Mouse (Mus musculus) thymus, postnatal 10 days (tissue): ENCODE measurements around the gene Lpin3.

Source experiments
- DNase-seq, 2 experiments: peaks; one replicate each; pipeline ENCODE4 v3.0.0; 2021; ENCODE audit warnings: low spot score in 2 of 2

The Lpin3 gene

DNA sequence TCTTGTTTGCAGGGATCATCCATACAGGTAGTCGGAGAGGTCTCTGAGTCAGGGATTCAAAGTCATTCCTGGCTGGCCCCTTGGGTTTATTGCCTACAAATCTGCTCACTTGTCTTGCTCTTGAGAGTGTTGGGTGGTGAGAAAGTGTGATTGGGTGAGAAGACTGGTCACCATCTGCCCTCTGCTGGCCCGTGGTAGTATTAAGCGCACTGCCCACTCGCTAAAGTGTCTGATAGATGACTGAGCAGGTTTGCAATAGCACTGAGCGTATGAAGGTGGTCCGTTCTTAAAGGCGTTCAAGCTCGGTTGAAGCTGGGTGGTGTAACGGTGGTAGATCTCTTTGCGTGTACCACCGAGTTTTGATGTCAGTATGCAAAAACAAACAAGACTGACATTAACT, 6.8 kb downstream of the Lpin3 start:
- peak; percentile 26 to 46 for DNase-seq

DNA sequence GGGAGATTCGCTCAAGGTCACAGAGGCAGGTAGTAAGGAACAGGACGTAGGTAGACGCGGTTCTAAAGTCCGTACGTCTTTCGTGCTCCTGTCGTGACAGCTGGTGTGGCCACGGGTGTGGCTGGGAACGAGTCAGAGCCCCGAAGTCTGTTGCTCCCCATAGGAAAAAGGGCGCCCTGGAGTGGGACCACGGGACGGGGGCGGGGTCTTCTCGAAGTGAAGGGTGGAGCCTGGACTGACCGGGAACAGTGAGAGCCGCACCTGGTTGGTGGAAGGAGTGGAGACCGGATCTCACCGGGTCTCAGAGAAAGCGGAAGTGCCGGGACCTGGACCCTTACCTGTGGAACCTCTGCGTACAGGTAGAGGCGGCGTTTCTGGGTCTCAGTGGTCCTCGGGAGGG, 7.4 kb downstream of the Lpin3 start:
- no peak for DNase-seq

DNA sequence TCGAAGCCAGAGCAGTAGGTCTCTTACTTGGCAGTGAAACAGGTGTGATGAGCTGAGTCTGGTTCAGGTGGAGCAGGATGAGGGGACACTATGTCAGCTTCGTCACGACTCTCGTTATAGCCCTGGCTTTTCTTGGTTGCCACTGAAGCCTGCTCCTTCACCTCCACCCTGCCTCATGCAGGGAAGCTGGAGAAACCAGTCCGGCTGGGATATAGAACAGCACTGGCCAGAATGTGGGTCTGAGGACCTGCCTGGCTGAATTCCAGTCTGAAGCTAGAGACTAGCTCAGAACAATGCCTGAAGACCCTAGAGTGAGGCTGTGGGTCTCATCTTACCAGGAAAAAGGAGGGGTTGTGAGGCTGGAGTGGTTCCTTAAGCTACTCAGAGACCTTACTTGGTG, 10.6 kb downstream of the Lpin3 start:
- DNase-seq: no peak

DNA sequence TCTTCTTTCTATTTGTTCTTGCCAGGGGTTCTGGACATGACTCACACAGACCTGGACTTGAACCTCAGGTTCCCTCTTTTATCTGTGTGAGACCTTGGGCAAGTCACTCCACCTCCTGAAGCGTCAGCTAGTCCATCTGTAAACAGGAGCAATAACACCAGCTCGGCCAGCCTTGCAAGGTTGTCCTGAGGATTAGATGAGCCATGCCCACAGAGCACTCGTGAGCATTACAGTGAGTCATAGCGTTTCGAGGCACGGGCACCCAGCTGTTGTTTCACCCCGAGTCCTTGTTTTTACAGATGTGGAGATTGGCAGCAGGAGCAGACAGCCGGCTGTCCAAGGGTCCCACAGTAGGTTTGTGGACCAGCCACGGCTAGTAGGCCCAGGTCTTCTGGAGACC, 11.2 kb downstream of the Lpin3 start:
- no peak for DNase-seq

DNA sequence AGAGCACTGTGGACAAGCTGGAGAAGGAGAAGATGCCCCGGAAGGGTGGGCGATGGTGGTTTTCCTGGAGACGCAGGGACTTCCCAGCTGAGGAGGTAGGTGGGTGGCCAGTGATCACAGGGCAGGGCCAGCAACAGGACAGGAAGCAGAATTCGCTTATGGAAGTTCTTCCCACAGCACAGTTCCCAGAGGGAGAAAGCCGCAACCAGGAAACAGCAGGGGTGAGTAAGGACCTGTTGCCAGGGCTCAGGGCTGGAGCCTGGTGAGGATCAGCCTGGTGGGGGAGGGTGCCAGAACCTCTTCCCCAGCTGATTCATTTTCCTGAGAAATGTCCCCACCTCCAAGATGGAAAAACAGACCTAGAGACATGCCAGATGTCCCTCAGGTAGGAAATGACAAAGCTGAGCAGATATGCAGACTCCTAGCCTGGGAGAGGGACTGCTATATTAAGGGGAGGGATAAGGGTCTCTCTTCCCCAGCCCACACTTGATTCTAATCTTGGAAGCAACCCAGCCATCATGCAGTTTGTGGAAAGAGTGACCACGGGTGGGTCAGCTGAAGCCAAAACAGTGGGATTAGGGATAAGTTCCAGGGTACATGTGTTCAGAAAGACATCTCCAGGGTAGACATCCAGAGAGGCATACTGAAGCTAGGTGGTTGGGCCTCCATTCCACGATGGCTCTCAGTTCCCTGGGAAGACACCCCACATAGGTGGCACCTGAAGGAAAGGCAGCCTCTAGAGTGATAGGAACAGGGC, 21.4 kb downstream of the Lpin3 start:
- DNase-seq: no peak

DNA sequence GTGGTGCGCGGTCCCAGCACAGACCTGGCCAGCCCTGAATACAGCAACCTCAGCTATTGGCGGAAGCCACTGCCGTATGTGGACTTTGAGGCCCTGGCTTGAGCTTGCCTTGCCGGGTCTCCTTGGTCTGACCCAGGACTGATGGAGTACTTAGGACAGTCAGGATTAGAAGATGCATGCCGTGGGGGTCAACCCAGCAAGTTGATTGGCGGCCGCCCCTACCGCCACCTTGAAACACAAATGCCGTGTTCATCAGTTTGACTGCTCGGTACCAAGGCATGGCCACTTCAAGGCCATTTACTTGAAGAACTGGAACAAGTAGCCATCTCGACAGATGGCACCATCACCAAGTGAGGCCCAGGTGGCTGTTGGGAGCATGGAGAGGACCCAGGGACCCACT, 24.8 kb downstream of the Lpin3 start:
- DNase-seq: no peak

DNA sequence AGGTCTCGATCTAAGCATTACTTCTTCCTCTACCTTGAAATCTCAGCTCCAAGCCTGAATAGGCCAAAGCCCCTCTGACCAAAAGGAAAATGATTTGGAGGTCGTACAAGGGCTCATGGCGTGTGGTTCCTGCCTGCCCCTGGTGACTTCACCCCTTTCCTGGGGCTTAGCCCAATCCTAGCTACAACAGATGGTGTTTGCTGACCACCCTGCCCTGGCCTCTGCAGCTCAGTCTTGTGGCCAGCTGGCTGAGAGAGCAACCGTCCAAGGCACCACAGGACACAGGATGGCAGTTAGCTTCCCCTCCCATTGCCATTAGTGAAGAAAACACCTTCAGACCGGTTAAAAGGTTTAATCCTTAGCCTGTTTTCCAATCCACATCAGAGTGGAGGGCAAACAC, 25.6 kb downstream of the Lpin3 start:
- no peak for DNase-seq

DNA sequence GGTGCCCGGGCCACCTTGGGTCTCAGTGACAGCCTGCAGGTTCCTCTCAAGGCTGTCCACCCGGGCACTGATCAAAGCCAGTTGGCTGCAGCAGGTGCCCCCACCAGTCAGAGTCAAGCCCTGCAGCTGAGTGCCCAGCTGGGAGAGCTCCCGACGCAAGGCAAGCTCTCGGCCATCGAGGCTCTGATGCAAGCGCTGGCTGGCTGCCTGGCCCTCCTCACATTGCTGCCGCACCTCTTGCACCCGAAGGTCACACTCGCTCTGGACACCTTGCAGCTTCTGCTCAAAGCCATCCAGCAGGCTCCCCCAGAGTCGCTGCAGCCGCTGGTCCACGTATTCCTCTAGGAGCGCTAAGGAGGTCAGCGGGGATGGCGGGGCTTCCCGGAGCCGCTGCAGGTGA, 28.1 kb downstream of the Lpin3 start:
- DNase-seq: no peak

DNA sequence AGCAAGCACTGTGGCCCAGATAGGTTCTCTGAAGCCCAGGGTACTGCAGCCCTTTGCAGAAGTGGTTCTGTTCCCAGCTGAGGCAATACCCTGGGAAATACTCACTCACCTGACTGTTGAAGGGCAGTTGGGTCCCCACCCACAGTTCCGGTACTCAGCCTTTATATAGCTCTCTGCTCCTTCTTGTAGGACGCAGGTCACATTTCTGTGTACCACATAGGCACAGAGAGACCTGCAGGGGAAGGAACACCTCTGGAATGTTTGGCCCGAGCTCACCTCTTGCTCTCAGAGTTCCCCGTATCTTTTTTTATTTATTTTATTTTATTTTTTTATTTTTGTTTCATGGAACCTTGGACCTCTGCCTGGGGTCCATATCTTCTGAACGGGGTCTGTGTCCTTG, 30.2 kb downstream of the Lpin3 start:
- no peak for DNase-seq

DNA sequence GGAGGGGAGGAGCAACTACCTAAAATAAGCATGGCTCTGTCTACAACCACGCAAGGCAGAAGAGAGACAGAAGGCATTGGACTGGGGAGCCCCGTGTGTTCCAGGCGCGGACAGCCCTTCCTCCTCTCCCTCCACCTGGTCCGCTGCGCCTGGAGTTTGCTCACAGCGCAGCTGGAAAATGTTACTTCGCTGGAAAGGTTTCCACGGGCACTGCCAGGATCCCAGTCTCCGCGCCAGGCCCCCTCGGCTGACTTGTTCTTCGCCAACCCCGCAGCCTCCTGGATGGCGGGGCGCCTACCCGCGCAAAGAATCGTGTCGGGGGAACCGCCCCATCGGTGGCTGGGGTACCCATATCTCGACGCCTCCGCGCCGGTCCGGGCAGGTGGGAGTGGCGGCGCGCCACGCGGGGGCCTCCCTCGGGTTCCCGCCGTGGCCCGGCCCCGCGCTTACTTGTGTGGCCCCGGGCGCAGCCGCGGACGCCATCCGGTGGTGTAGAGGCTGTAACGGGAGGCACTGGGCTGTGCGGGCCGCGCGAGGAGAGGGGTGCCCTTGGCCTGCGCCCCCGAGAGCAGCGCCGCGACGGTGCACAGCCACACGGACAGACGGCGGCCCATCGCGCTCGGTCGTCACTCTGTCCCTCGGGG, 31.2 kb downstream of the Lpin3 start:
- no peak for DNase-seq

DNA sequence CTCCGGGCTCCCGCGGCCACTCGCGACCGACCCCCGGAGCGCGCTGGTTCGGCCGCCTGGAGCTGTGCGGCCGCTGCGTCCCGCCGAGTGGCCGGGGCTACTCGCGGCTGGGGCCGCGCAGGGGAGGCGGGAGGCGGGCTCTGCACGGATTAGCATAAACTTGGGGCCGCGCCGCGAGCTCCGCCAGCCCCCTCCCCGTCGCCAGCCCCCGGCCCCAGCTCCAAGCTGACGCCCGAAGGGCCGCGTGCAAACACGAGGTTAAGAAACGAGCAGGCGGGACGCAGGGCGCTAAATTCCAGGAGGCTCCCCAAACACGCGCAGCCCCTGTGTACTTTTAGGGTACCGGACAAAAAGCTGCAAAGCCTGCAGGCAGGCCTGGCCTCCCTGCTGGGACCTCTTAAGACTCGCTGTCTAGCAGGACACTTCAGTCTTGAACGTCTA, 31.8 kb downstream of the Lpin3 start, which contains the start of gene Emilin3:
Emilin3 (minus strand) TSS at position 98 of the 441 bp plus-strand sequence.
- no peak for DNase-seq

DNA sequence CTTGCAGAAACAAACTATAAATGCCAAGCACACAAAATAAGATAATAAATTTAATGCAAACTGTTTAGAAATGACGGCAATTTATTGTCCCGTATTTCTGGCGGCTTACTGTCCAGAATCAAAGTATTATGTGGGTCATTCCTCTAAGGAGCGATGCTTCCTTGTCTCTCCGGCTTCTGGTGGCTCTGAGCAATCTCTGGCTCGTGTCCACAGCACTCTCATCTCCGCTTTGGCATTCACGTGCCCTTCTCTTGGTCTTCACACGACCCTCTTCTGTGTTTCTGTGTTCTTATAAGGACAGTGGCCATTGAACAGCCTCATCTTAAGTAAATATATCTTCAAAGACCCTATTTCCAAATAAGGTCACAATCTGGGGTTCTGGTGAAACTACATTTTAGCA, 34.2 kb downstream of the Lpin3 start:
- DNase-seq: no peak

DNA sequence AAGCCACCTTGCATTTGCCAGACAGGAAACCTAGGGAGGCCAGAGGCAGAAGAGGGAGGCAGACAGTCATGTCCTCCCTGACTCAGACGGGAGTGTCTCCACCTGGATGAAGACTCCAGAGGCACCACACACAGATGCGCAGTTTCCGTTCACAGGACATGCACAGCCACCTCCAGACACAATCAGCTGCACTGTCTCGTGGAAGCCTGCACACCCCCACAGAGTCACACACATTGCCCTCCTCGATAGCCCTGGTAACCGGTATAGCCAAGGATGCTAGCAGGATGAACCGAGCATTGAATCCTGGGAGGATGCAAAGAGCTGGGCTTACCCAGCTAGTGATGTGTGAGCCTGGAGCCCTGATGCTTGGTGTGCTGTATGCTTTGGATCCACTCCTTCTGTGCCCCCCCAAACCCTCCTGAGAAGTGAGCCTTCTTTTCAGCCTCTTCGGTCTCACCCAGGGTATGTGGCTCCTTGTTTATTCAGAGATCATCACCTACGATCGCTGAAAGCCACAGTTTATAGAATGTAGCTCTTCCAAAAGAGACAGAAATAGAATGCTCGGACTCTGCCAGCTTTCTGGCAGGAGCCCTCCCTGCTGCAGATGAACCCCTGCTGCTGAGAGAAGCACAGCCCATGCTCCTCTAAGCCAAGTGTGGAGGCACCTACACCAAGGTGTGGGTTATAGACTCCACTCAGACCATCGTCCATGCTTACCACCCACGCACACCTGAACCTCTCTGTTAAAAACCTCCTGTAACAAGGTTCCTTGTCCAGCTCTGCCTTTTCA, 35.5 kb downstream of the Lpin3 start:
- DNase-seq: no peak

DNA sequence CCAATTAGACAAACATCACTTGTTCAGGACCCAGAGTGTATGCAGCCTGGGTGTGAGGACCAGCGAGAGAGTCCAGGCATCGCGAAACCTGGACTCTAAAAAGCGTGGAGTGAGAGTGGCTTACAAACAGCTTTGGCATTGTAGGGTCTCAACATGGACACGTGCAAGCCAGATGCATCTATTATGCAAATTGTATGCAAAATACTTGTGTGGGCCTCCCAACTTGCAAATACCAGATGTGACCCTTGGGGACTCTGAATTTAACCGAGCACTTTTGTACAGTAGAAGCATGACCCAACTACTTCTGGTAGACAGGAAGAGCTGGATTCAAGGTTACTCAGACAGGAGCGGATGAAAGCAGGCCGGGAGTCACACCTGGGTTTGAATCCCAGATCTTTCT, 36.2 kb downstream of the Lpin3 start:
- DNase-seq: no peak

DNA sequence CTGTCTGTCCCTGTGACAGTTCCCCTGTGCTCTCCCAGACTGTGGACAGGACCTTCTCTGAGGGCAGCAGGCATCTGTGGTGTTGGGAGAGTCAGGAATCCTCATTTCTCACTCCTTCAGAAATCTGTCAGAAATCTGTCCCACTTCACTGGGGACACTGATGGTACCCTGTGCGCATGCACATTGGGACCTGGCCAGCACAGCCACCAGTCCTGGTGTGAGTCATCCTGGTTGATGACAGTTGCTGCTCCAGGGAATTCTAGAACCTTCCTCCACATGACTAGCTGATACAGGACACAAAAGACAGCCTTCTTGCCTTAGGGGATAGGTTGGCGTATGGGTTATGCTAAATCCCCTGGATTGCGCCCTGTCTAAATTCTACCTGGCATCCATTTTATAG, 36.8 kb downstream of the Lpin3 start:
- no peak for DNase-seq

DNA sequence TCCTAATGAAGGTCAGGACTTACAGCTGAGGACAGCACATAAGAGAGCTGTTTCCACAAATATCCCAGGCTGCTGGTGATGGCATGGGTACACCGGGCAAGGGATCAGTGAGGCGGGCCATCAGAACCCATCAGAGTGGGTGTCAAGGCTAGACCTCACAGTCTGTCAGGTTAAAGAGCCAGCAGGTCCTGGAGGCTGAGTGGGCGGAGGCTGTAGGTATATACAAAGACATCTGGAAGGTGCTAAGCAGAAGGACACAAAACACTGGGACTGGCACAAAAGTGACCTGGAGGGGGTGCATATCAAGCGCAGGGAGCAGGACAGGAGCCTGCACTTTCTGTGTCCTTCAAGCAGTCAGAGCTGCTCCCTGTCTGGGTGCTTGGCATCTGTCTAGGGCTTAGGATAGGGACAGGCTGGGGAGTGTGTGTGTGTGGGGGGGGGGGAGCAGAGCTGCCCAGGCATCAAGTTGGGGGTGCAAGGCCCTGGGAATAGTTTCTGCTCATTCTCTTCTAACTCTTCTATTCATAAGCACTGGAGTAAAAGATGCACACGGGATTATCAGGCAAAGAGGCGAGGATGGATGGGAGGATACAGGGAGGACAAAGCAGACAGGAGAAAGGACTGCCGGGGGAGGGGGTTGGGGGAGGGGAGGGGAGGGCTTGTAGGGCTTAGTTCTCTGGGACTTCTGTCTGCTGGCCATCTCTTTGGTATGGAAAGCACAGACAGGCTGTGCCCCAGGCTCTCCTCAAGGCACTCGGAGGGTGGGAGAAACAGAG, 37.9 kb downstream of the Lpin3 start:
- DNase-seq: no peak

DNA sequence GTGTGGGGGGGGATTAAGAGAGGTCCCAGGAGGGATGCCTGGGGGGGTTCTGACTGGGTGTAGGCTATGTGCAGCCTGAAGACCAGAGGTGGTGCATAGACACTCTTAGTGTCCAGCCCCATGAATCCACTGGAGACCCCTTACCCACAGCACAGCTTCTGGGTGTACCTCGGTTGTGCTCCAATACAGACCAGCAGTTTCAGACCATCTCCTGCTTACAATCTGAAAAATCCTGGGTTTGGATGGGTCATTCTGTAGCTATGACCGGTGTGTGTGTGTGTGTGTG, 38.4 kb downstream of the Lpin3 start:
- DNase-seq: no peak

DNA sequence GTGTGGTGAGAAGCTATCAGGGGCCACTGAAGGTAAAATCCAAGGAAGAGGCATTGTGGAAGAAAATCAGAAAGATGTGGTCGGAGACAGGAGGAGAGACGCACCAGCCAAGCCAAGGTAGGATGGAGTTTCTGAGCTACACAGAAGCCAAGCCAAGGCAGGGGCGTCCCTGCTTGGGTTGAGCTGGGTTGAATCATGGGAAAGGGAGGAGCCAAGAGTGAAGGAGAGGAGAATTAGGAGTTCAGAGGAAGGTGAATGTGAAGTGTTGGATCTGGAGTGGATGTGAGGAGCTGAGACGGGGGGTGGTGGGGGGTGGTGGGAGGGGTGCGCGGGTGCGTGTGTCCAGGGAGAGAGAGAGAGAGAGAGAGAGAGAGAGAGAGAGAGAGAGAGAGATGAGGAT, 40.8 kb downstream of the Lpin3 start:
- DNase-seq: no peak

DNA sequence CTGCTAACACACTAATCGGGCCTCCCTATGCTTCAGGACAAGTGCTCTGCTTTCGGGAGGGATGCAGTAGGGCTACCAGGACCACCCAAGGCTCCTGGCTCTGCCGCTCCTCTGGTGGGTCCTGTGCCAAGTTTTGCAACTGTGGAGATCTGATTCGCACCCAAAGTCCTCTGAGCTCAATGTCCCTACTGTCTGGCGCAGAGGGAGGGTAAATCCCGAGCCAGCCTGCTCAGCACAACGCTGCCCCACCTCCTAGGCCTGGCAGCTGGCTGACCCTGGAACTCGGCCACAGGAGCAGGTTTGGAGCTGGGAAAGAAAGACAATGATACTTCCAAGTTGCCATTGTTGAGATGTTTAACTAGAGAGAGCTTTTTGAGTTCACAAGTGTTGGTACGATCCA, 44.7 kb downstream of the Lpin3 start:
- DNase-seq: no peak

DNA sequence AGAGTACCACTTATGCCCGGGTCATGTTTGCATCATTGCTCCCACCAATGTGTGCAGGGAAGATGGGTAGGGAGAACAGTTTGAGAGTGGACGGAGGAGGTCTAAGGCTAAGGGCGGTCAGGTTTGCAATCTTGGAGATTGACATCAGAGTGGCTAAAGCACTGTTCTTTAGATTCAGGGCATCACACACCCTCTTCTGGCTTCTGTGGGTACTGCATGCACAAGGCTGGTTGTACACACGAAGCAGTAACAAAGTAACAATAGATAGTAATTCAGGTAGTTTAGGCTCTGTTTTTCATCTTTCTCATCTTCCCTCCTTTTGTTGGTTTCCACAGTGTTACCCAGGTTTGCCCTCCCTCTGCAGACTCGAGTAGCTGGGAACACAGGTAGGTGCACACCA, 50.9 kb downstream of the Lpin3 start:
- DNase-seq: no peak

DNA sequence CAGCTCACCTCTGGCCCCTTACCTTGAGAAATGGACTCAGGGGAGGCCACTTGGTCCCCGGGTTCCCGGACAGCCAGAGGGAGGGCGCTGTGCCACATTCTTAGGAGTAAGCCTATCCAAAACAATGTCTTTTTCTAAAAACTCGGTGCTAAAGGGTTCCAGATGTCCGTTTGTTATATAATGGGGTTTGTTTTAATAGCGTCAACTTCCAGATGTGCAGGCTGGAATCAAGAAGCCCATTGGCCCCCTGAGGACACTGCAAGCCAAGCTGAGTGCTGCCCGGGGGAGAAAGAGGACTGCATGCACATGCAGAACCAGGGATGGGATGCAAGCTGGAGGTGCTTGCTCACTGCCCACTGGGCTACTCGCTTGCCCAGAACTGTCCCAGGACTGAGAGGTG, 51.9 kb downstream of the Lpin3 start:
- no peak for DNase-seq

DNA sequence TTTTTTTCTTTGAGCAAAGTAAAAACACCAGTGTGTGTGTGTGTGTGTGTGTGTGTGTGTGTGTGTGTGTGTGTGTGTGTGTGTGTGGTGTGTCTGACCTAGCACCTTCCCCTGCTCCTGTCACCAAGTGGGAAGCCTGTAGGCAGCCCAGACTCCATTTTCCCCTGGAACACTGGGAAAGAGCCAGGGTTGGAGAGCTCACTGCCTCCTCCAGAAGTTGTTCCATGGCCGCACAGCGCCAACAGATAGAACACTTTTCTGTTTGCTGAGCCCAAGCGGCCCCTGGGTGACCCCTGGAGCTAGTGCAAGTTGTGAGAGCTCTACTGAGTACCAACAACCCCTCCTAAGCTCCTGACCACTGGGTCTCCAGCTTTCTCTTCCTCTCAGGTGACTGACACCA, 52.5 kb downstream of the Lpin3 start:
- no peak for DNase-seq
